Mouse (Mus musculus) megakaryocyte, embryonic 14.5 days (primary cell): ENCODE data around the gene Lsm5.

ENCODE experiments used
- FLI1 ChIP-seq: IDR thresholded peaks from 2 replicates; pipeline ENCODE4 v1.6.1; 2012; ENCODE audit warnings: low read length, inconsistent platforms, mixed read lengths
- GATA1 ChIP-seq: IDR thresholded peaks from 3 replicates; pipeline ENCODE4 v1.6.1; 2012; ENCODE audit warnings: mixed read lengths, low read length, inconsistent platforms, borderline replicate concordance

- no peak for TF ChIP-seq GATA1
- TF ChIP-seq FLI1, result no peak
Measured at GRCm38 (mm10) chr6:56692445-56692844, 12.1 kb downstream of the Lsm5 start.
